Mouse (Mus musculus) retina, postnatal 7 days (tissue): ENCODE data around the gene Anapc7.
"Not testable (repeated sequence)": the region's sequence is repeated elsewhere in the genome, so short reads cannot be mapped to it uniquely, and the experiment has no call there.

Source experiments
- DNase-seq: peaks from one replicate; pipeline ENCODE4 v3.0.0-alpha.2; 2012; ENCODE audit warnings: low read depth, low spot score

The Anapc7 gene

DNA sequence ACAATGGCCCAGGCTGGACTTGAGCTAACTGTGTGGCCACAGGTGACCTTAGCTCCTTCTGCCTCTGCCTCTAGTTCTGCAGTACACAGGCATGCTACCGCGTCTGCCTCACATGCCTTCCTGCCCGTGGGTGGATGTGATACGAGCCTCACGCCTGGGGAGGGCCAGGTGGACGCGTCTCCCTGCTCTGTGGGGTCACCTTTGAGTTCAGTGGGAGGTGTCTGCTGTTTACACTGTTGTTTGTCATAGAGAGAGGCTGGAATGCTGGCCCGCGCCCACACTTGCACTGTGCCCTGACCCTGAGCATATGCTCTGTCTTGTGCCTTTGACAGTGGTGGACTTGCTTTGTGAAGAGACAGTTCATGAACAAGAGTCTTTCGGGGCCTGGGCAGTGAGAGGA lies 16.0 kb upstream of the Anapc7 start:
- no peak for DNase-seq

DNA sequence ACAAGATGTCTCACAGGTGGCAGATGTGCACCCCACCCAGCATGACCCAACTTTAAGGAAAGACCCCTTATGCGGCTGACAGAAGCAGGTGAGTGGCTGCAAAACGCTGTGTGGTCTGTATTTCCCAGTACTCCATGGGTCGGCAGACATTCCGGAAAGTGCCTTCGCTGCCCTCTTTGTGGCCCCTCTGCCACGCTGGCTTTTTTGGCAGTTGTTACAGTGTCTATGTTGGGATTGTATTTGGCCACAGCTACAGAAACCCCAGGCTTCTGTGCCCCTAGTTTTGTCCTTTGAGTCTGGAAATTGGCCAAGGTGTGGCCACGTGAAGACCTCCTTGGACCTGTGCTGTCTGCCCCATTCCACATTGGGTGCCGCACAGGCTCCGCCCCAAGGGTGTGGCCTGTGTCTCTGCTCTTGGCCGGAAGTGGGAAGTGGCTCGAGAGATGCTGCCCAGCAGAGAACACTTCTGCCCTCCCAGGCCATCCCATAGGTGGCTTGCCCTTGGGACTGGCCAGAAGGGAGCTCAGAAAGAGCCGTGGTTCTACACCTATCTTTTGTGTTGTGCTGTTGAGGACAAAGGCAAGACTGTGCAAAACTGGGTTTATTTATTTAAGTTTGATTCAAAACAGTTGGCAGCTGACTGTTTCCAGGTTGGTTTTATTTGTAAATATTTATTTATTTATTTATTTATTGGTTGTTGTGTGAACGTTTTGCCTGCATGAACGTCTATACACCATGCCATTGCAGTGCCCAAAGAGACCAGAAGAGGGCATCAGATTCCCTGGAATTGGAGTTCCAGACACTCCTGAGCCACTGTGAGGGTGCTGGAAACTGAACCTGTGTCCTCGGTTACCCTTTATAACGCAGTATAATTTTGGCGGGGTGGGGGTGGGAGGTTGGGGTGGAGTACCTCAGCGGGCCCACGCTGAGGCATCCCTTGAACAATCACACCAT lies 11.5 kb upstream of the Anapc7 start:
- no peak for DNase-seq

GRCm38 (mm10) chr5:122411892-122412291 lies 9.6 kb upstream of the Anapc7 start:
- DNase-seq = no peak

DNA sequence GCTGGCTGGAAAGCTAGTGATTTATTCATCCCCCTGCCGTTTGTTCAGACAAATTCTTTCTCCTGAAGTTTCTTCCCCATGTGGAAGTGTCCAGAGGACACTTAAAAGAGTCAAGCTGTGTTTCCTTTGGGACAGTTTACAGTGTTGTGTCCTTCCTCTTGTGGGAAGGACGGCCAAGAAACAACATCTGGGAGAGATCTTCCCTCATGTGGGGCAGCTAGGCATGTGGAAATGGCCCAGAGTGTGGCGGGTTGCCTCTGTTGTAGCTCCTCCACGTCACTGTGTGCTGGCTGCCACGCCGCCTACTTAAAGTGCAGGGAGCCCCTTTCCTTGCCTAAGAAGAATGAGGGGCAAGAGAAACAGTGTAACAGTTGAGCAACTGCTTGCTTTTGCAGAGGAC lies 8.7 kb upstream of the Anapc7 start:
- DNase-seq = no peak

DNA sequence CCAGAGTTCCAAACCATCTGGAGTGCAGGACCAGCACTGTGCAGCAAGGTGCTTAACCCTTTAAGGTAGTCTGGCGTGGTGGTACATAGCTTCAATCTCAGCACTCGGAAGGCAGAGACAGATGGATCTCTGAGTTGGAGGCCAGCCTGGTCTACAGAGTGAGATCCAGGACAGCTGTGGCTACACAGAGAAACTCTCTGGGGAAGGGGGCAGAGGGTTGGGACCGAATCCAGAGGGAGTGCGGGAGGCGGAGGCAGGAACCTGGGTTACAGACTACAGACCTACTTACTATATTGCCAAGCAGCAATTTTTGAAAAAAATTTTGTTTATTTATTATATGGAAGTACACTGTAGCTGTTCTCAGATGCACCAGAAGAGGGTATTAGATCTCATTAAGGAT lies 7.1 kb upstream of the Anapc7 start:
- no peak for DNase-seq

GRCm38 (mm10) chr5:122415465-122415864 lies 6.0 kb upstream of the Anapc7 start:
- no peak for DNase-seq

GRCm38 (mm10) chr5:122420676-122421075 lies 817 bp upstream of the Anapc7 start:
- not testable (repeated sequence) for DNase-seq

GRCm38 (mm10) chr5:122422071-122422964 lies 825 bp downstream of the Anapc7 start:
- peak; percentile 79 for DNase-seq

DNA sequence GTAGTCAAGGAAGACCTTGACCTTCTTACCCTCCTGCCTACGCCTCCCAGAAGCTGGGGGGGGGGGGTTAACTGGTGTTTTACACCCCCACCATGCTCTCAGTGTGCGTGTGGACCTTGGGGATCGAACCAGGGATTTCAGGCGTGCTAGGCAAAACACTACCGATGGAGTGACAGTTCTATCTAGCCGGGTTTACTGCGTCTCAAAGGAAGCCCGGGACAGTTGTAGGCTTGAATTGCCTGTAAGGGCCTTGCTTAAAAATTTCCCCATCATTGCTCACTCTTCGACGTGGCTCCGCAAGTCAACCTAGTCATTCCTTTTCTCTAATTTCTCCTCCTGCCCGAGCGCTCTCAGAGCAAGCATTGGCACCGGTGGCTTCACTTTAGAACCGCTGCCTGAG lies 1.6 kb downstream of the Anapc7 start:
- DNase-seq = no peak

DNA sequence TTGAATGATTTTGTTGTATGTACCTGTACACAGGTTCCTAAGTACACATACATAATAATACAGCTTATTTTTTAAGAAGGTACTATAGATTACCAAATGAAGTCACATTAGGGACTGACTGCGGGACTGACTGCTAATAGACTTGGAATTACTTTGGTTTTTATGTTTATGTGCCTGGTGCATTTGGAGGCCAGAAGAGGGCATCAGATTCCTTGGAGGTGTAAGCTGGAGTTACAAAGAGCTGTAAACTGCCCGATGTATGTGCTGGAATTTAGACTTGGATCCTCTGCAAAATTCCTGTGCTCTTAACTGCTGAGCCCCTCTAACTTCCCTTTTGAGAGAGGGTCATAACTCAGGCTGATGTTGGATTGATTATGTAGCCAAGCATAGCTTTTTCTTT lies 4.1 kb downstream of the Anapc7 start:
- DNase-seq = no peak

DNA sequence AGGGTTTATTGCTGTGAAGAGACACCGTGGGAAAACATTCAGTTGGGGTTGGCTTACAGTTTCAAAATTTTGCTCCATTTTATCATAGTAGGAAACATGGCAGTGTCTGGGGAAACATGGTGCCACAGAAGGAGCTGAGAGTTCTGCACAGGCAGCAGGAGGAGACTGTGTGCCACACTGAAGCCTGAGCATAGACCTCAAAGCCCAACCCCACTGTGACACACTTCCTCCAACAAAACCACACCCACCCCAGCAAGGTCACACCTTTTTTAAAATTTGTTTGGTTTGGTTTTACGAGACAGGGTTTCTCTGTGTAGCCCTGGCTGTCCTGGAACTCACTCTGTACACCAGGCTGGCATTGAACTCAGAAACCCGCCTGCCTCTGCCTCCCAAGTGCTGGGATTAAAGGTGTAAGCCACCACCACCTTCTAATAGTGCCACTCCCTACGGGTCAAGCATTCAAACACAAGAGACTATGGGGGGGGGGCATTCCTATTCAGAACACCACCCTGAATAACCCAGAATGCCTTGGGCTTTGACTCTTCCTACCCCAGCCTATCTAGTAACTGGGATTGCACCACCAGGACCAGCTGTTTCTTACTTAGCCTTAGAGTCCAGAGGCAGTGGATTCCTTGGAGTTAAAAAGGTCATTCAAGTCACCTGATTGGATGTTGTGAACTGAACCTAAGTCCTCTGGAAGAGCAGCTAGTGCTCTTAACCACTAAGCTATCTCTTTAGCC lies 8.7 kb downstream of the Anapc7 start:
- no peak for DNase-seq

DNA sequence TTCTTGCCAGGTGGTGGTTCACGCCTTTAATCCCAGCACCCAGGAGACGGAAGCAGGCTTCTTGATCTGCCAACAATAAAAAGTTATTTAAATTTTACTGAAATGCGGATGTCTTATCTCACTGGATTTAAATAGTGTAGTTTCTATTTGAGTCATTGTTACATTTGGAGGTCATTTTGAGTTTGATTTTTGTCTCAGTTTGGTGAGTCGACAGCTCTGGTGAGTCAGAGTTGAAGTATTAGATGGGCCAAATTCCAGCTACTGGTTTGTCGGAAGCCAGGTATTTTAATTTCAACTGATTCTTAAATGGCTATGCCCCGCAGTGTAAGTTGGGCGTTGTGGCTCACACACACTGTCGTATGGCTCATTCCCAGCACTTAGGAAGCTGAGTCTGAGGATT lies 9.7 kb downstream of the Anapc7 start:
- no peak for DNase-seq

GRCm38 (mm10) chr5:122434541-122434940 lies 13.0 kb downstream of the Anapc7 start:
- no peak for DNase-seq

DNA sequence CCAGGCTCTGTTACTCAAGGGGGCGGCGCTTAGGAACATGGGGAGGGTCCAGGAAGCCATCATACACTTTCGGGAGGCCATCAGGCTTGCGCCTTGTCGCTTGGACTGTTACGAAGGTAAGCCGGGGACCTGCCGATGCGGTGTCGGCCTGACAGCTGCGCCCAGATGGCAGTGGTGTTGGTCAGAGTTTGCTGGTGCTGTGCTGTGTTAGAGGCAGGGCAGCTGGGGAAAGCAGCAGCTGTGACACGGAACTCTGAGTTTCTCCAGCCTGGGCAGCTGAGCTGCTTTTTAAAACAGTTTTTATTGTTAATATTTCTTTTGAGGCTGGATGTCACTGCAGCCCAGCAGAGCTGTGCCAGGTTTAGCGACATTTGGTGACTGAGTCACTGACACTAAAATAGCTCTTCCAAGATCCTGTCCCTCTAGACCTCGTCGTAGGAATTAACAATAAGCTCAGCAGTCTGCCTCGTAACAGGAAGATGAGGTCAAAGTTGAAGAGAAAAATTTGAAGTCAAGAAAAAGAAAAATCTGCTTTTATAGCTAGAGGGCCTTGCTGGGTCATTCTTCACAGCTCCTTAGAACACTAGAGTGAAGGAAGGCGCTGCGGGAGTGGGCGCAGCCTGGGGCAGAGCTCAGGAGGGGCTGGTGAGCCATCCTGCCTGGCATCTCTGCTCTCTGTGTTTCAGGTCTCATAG lies 18.1 kb downstream of the Anapc7 start:
- no peak for DNase-seq

- no peak for DNase-seq
Measured at GRCm38 (mm10) chr5:122440095-122440630, 18.7 kb downstream of the Anapc7 start.

DNA sequence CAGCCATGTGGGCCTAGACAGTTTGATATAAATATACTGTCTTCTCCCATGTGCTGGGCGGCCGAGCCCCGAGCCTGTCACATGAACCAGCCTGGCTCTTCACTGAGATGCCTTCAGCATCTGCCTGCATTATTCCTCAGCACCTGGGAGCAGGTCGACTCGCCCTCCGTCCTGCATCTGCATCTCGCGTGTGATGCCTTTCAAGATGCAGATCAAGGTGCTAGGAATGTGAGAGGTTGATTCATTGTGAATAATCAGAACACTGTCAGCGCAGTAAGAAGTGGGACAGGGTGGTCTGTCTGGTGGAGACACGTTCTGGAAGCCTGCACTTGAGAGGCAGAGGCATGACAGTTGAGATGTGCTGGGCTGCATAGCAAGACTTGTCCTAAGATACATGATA lies 23.0 kb downstream of the Anapc7 start:
- DNase-seq = no peak

GRCm38 (mm10) chr5:122445051-122445610 lies 23.6 kb downstream of the Anapc7 start:
- DNase-seq = no peak

DNA sequence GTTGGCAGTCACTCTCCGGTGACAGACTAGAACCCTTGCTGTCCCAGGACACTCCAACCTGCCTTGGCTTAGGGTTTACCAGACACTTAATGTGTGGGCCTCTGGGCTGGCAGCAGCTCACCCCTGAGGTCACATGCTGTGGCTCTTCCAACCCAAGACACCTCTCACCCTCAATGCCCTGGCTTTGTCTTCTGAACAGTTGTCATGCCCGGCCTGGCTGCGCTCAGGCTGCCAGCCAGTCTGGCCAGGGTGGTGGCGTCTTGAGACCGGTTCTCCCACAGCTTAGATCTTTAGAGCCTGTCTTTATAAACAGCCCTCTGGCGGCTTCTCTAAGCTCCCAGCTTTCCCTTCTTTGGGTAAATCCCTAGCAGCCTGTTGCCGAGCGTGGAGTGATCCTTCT lies 26.4 kb downstream of the Anapc7 start:
- peak; percentile 40 for DNase-seq

GRCm38 (mm10) chr5:122448869-122449268 lies 27.4 kb downstream of the Anapc7 start:
- no peak for DNase-seq

- no peak for DNase-seq
Measured at GRCm38 (mm10) chr5:122449946-122450345, 28.5 kb downstream of the Anapc7 start.

DNA sequence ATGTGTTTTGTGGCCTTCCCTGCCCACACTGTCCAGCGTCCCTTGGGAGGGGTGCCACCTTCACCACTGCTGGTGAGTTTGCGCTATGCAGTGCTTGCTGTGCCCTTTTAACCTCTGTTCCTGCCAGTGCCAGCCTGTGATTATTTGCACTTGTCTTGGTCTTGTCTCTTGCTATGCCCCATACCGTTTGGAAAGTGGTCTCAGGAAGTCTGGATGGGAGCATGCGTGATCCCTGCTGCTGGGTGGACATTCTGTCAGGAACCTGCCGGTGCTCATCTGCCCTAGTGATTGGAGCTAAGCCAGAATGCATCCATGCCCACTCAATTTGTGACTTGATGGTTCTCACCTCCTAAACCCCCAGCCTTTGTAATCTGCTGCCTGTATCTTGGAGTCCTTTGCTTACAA lies 29.4 kb downstream of the Anapc7 start:
- no peak for DNase-seq
